Mouse (Mus musculus) embryonic facial prominence, embryonic 14.5 days (tissue): ENCODE data around the gene Cd247. TPM values are rescaled to one million over a fixed set of nuclear protein-coding genes. Genes with fewer than 3 reads are reported as not detected.

ENCODE experiments used
- ATAC-seq: fragments of 200-750 bp; cut with Nextera tagmentation; 2 replicates; pipeline ENCODE4 v1.8.0; 2017; ENCODE audit warnings: low read depth, moderate number of reproducible peaks, moderate TSS enrichment
- DNase-seq: peaks from one replicate; pipeline ENCODE4 v3.0.0-alpha.2; 2015; ENCODE audit warnings: low spot score
- H3K27ac ChIP-seq: fragments of 300-500 bp; sonication (generic); replicated peaks from 2 replicates; pipeline ENCODE4 v1.5.1; 2014; ENCODE audit warnings: low read depth, mild to moderate bottlenecking, low read length, moderate library complexity
- H3K27me3 ChIP-seq: fragments of 300-500 bp; sonication (generic); replicated peaks from 2 replicates; pipeline ENCODE4 v1.6.1; 2014; ENCODE audit warnings: low read length; ENCODE audit not compliant: control insufficient read depth, insufficient read depth
- H3K36me3 ChIP-seq: fragments of 300-500 bp; sonication (generic); 2 replicates; pipeline ENCODE4 v1.6.1; 2014; ENCODE audit warnings: low read length, mixed read lengths; ENCODE audit not compliant: control insufficient read depth, insufficient read depth
- H3K4me1 ChIP-seq: fragments of 300-500 bp; sonication (generic); 2 replicates; pipeline ENCODE4 v1.6.1; 2014; ENCODE audit warnings: antibody characterized with exemption, low read length; ENCODE audit not compliant: control insufficient read depth, insufficient read depth
- H3K4me2 ChIP-seq: fragments of 300-500 bp; sonication (generic); 2 replicates; pipeline ENCODE4 v1.6.1; 2014; ENCODE audit warnings: low read depth, mild to moderate bottlenecking, low read length, moderate library complexity, mixed read lengths
- H3K4me3 ChIP-seq: fragments of 300-500 bp; sonication (generic); 2 replicates; pipeline ENCODE4 v1.5.1; 2014; ENCODE audit warnings: low read depth, mild to moderate bottlenecking, low read length
- H3K9ac ChIP-seq: fragments of 300-500 bp; sonication (generic); 2 replicates; pipeline ENCODE4 v1.6.1; 2014; ENCODE audit warnings: low read depth, mild to moderate bottlenecking, low read length, moderate library complexity, mixed read lengths
- H3K9me3 ChIP-seq: fragments of 300-500 bp; sonication (generic); 2 replicates; pipeline ENCODE4 v1.6.1; 2016; ENCODE audit warnings: low read length; ENCODE audit not compliant: control insufficient read depth
- WGBS: fragments of 180-500 bp; shearing (Covaris S2); extraction: QIAGEN DNeasy Blood & Tissue Kit; methylation state at CpG from one replicate; pipeline ENCODE4 v1.1.7; 2014; 5-methylcytosine and 5-hydroxymethylcytosine counted together
- polyA plus RNA-seq: library from polyadenylated mRNA; unstranded; fragments of >200 nt; fragmentation: Nextera tagmentation; extraction: Ambion mirVana; gene quantifications from 2 replicates; pipeline ENCODE4 v1.2.1, GENCODE M21; 2014

The Cd247 gene
- polyA plus RNA-seq, 1 experiment from 2014 or later = 0.42 TPM

- WGBS = 97% methylated on average over 2 of the region's 2 CpGs
- no peaks in the 10 kb centered on the region for H3K9me3 ChIP-seq
- H3K27ac ChIP-seq = no peak overlapping the region
- no peak overlapping the region for H3K4me3 ChIP-seq
- no peak overlapping the region for H3K9ac ChIP-seq
- H3K4me1 ChIP-seq = no peaks in the 10 kb centered on the region
- no peak overlapping the region for H3K4me2 ChIP-seq
- H3K27me3 ChIP-seq = no peaks in the 10 kb centered on the region
- DNase-seq (no peak), ATAC-seq (no peak)
- H3K36me3 ChIP-seq = peaks cover 41% of the 10 kb centered on the region
Observed at GRCm38 (mm10) chr1:165878751-165879150, 90.3 kb downstream of the Cd247 start.

DNA sequence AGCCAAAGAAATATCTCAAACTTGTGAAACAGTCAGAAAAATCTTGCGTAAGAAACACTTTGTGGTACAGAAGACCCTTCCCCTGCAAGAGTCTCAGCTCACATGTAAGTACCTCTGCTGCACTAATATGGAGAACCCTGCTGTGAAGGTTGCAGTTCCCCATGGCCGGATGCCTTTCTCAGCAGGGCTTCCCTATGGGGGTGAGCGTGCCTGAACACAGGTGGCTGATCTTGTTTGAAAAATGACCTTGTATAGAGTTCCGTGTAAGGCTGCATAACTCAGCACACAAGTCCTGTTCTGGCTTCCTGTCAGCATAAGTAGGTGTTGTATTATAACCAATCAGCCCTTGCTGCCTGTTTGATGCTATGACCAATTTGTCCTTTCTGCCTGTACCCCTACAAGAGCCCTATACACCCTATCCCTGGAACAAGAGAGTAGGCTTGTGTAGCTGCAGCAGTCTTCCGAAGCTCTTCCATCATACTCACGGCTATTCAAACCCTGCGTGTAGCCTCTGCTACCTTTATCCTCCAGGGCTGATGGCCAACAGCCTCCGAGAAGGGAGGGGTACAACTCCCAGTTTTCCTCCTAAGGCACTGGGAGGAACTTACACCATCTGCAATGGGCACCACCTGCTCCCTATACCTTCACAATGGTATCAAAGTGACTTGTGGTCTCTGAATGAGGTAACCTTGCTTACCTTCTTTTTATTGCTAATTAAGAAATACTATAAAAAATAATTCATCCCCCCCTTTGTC, 93.8 kb downstream of the Cd247 start:
- no peaks in the 10 kb centered on the region for H3K4me1 ChIP-seq
- no peaks in the 10 kb centered on the region for H3K27me3 ChIP-seq
- H3K4me2 ChIP-seq = no peak overlapping the region
- no peak overlapping the region for H3K27ac ChIP-seq
- no peak for ATAC-seq
- 78% methylated on average over 8 of the region's 8 CpGs for WGBS
- H3K4me3 ChIP-seq = no peak overlapping the region
- DNase-seq = no peak
- H3K36me3 ChIP-seq = peaks cover 22% of the 10 kb centered on the region
- H3K9ac ChIP-seq = no peak overlapping the region
- no peaks in the 10 kb centered on the region for H3K9me3 ChIP-seq

GRCm38 (mm10) chr1:165891686-165892085, 103.2 kb downstream of the Cd247 start:
- DNase-seq (no peak), ATAC-seq (no peak)
- Histone ChIP-seq H3K9me3 (no peaks in the 10 kb centered on the region), H3K27ac (no peak overlapping the region), H3K36me3 (peaks cover 31% of the 10 kb centered on the region), H3K4me1 (no peaks in the 10 kb centered on the region), H3K9ac (no peak overlapping the region), H3K4me2 (no peak overlapping the region), H3K27me3 (no peaks in the 10 kb centered on the region), H3K4me3 (no peak overlapping the region)
- WGBS = 77% methylated on average over 2 of the region's 2 CpGs

DNA sequence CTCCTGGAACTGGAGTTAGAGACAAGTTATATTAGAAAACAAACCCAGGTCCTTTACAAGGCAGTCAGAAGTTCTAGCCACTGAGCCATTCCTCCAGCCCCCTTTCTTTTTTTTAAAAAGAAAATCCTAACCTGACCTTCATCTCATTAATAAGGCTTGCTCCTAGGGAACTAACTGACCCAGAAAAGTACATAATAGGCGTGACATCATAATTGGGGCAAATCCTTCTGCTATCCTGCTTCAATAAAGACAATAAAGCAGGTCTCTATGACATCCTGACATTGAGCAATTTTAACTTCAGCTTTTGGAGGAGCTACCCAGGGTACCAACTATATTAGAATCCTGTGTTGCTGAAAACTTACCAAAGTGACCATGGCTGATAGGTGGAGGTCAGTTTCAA, 115.1 kb downstream of the Cd247 start:
- Histone ChIP-seq H3K9ac (no peak overlapping the region), H3K4me2 (no peak overlapping the region), H3K4me1 (no peaks in the 10 kb centered on the region), H3K36me3 (peaks cover 35% of the 10 kb centered on the region), H3K27ac (no peak overlapping the region), H3K9me3 (no peaks in the 10 kb centered on the region), H3K4me3 (no peak overlapping the region), H3K27me3 (no peaks in the 10 kb centered on the region)
- 80% methylated on average over 1 of the region's 1 CpGs for WGBS
- ATAC-seq (no peak), DNase-seq (peak; percentile 6)

GRCm38 (mm10) chr1:165908153-165908552, 119.7 kb downstream of the Cd247 start:
- Histone ChIP-seq H3K27ac (no peak overlapping the region), H3K4me2 (no peak overlapping the region), H3K4me3 (no peak overlapping the region), H3K36me3 (peaks cover 39% of the 10 kb centered on the region), H3K9me3 (no peaks in the 10 kb centered on the region), H3K9ac (no peak overlapping the region), H3K4me1 (no peaks in the 10 kb centered on the region), H3K27me3 (no peaks in the 10 kb centered on the region)
- ATAC-seq (no peak), DNase-seq (no peak)
- WGBS = 95% methylated on average over 2 of the region's 2 CpGs

DNA sequence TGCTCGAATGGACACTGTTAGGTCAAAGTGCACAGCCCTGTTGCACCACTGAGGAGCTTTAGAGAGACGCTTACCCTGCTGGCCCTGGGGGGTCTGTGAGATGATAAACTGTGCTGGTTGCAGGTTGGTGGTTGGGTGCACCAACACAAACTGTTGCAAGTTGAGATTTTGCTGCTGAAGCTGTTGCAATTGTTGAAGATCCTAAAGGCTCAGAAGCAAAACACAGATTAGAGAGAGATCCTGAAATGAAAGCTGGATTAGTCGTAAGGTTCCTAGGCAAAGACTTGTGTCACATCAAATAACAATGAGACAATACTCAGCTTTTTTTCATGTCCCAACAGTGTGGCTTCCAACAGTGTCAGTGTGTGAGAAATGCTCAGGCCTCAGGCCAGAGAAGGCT, 120.3 kb downstream of the Cd247 start:
- no peak overlapping the region for H3K9ac ChIP-seq
- no peaks in the 10 kb centered on the region for H3K4me1 ChIP-seq
- no peak overlapping the region for H3K4me2 ChIP-seq
- no peaks in the 10 kb centered on the region for H3K27me3 ChIP-seq
- 81% methylated on average over 3 of the region's 3 CpGs for WGBS
- ATAC-seq (no peak), DNase-seq (no peak)
- peaks cover 39% of the 10 kb centered on the region for H3K36me3 ChIP-seq
- H3K9me3 ChIP-seq = no peaks in the 10 kb centered on the region
- no peak overlapping the region for H3K4me3 ChIP-seq
- no peak overlapping the region for H3K27ac ChIP-seq

DNA sequence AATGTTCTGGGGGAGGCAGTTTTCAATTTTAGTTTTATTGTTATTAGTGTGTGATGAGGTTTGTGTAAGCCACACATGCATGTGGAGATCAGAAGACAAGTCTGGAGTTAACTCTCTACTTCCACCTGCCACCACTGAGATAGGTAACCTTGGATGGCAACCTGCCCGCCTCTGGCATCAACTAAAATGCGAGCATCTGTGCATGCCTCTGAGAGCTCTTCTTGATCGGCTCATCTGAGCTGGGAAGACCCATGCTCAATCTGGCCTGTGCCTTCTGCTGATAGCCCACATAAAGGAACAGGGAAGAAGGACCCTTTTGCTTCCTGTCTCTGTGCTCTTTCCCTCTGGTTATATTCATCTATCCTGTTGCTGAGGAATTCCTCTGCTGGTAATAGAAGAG, 121.0 kb downstream of the Cd247 start:
- Histone ChIP-seq H3K4me1 (no peaks in the 10 kb centered on the region), H3K4me2 (no peak overlapping the region), H3K27me3 (no peaks in the 10 kb centered on the region), H3K36me3 (peaks cover 39% of the 10 kb centered on the region), H3K27ac (no peak overlapping the region), H3K9ac (no peak overlapping the region), H3K9me3 (no peaks in the 10 kb centered on the region), H3K4me3 (no peak overlapping the region)
- no peak for ATAC-seq
- WGBS = 87% methylated on average over 3 of the region's 3 CpGs
- no peak for DNase-seq

DNA sequence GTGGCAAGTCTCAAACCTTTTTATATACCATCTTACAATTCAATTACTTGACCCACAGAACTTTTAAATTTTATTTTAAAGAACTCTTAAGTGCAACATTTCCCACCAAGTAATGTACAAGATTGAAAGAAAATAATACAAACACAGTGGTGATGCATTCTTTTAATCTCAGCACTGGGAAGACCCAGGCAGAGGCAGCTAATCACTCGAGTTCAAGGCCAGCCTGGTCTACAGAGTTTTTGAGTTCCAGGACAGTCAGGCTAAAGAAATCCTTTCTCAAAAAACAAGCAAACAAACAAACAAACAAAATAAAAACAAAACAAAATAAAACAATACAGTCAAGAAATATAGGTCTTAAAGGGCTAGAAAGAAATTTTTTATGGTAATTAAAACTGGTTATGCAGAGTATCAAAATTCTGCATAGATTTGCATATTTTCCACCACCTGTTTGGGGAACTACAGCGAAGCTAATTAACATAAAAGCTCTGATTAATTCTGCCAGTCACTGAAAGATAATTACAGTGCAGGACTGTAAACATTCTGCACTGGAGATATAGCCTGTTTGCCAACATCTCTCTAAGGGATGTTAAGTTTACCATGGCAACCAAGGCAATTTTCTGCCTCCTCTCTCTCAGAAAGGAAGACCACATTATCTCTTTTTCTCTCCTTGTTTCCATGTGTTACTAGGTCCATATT, 125.4 kb downstream of the Cd247 start:
- H3K4me1 ChIP-seq = no peaks in the 10 kb centered on the region
- H3K4me3 ChIP-seq = no peak overlapping the region
- 0 out of 2 replicates have a peak, but pooled peaks cover 3% of the 10 kb centered on the region for H3K9me3 ChIP-seq
- H3K27ac ChIP-seq = no peak overlapping the region
- 83% methylated on average over 2 of the region's 2 CpGs for WGBS
- DNase-seq (no peak), ATAC-seq (no peak)
- H3K36me3 ChIP-seq = peaks cover 23% of the 10 kb centered on the region
- H3K9ac ChIP-seq = no peak overlapping the region
- no peak overlapping the region for H3K4me2 ChIP-seq
- no peaks in the 10 kb centered on the region for H3K27me3 ChIP-seq

- WGBS = 86% methylated on average over 2 of the region's 2 CpGs
Observed at GRCm38 (mm10) chr1:165914416-165914801, 125.9 kb downstream of the Cd247 start.

More at GRCm38 (mm10) chr1:165914416-165914801, 125.9 kb downstream of the Cd247 start:
- H3K36me3 ChIP-seq = peaks cover 21% of the 10 kb centered on the region
- H3K4me1 ChIP-seq = no peaks in the 10 kb centered on the region
- H3K4me2 ChIP-seq = no peak overlapping the region
- no peak overlapping the region for H3K4me3 ChIP-seq
- H3K27ac ChIP-seq = no peak overlapping the region
- DNase-seq (no peak), ATAC-seq (no peak)
- H3K9me3 ChIP-seq = 0 out of 2 replicates have a peak, but pooled peaks cover 3% of the 10 kb centered on the region
- H3K9ac ChIP-seq = no peak overlapping the region
- no peaks in the 10 kb centered on the region for H3K27me3 ChIP-seq
